Mouse (Mus musculus) brain, embryonic 14.5 days (tissue): ENCODE measurements around the gene Fam104a.

Experiments
- CTCF ChIP-seq: fragments of 200-500 bp; IDR thresholded peaks from 2 replicates; pipeline ENCODE4 v1.5.1; 2012; ENCODE audit warnings: inconsistent platforms, mild to moderate bottlenecking, moderate library complexity, borderline replicate concordance; ENCODE audit not compliant: insufficient read depth, insufficient read length; ENCODE audit errors: extremely low read depth
- POLR2A ChIP-seq: fragments of 200-500 bp; IDR thresholded peaks from 2 replicates; pipeline ENCODE4 v1.6.1; 2012; ENCODE audit warnings: mild to moderate bottlenecking, inconsistent platforms, borderline replicate concordance; ENCODE audit not compliant: poor library complexity, insufficient read depth, insufficient read length, severe bottlenecking; ENCODE audit errors: extremely low read depth

- TF ChIP-seq CTCF (no peak), POLR2A (no peak)
Observed at GRCm38 (mm10) chr11:113705966-113706652, 22.2 kb upstream of the Fam104a start.
